Mouse (Mus musculus): ENCODE data around the gene Zfp143. TPM values are rescaled to one million over a fixed set of nuclear protein-coding genes. Genes with fewer than 3 reads are reported as not detected.
A peak's percentile ranks its signal among the peaks of the same experiment; 100 is the strongest.
"Not testable (repeated sequence)": the region's sequence is repeated elsewhere in the genome, so short reads cannot be mapped to it uniquely, and the experiment has no call there.

Zfp143 gene
- polyA plus RNA-seq, 1 experiment from 2014 or later = 10.5 TPM

DNA sequence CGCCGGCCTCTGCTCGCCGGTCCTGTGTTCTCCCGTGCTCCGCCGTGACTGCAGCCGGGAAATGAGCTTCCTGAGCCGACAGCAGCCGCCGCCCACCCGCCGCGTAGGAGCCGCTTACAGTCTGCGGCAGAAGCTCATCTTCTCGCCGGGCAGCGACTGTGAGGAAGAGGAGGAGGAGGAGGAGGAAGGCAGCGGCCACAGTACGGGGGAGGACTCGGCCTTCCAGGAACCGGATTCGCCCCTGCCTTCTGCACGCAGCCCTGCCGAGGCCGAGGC, 61.2 kb downstream of the Zfp143 start:
- H3K4me2 ChIP-seq (ENCODE audit: low read length) = peak overlapping the region; percentile 69
- no peaks in the 10 kb centered on the region for H3K9me3 ChIP-seq (replicated peaks; ENCODE audit: low read length)
- ATAC-seq (replicated peaks; ENCODE audit: low FRiP score, low read depth) = no peak
- H3K4me3 ChIP-seq (replicated peaks; ENCODE audit: low read depth, low read length) = peak overlapping the region; percentile 93
- H3K27me3 ChIP-seq (ENCODE audit: insufficient read depth, low read length) = no peaks in the 10 kb centered on the region
- 0 out of 2 replicates have a peak, but pooled peaks cover 6% of the 10 kb centered on the region for H3K4me1 ChIP-seq (replicated peaks; ENCODE audit: insufficient read depth, low read length)
- no peak for DNase-seq (ENCODE audit: low spot score)
- H3K36me3 ChIP-seq (ENCODE audit: insufficient read depth, low read length) = no peaks in the 10 kb centered on the region
- TF ChIP-seq CTCF (IDR thresholded peaks at IDR 0.05; ENCODE audit: low read depth) = no peak
- peak overlapping the region; percentile 87 for H3K9ac ChIP-seq (ENCODE audit: low read depth, low read length)
- 0% methylated on average over 26 of the region's 27 CpGs for WGBS
- H3K27ac ChIP-seq = peak overlapping the region; percentile 93

DNA sequence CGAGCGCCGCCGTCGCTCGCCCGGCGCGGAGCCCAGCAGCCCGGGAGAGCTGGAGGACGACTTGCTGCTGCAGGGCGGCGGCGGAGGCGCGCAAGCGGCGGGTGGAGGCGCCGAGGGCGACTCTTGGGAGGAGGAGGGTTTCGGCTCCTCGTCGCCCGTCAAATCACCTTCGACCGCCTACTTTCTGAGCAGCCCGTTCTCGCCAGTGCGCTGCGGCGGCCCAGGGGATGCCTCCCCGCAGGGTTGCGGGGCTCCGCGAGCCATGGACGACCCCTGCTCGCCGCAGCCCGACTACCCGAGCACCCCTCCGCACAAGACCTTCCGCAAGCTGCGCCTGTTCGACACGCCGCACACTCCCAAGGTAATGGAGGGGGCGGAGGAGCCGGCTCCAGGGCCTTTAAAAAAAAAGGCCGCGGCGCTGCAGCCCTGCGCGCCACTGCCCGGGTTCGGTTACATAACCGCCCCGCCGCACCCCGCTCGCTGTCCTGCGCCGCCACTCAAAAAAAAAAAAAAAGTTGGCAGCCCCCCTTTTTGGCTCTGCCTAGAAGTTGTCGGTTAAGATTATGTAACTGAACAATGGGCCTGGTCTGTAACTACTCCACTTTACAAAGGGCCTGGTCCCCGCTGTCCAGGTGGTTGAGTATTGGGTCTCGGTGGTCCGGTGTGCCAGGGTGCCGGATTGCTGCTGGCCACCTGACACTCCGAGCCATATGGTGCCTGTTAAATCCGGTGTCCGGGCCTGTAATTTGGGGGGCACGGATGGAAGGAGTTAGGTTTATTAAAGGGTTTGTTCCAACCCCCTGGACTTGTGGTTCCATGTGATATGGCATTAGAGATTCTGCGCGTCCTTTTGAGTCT, 61.8 kb downstream of the Zfp143 start:
- peak; percentile 6; the same call in 1 of the 2 replicates for ATAC-seq (replicated peaks; ENCODE audit: low FRiP score, low read depth)
- TF ChIP-seq CTCF (IDR thresholded peaks at IDR 0.05; ENCODE audit: low read depth) = no peak
- H3K4me2 ChIP-seq (ENCODE audit: low read length) = peak overlapping the region; percentile 69
- peak overlapping the region; percentile 87 for H3K9ac ChIP-seq (ENCODE audit: low read depth, low read length)
- peaks cover 4% of the 10 kb centered on the region; the same call in 1 of the 2 replicates for H3K36me3 ChIP-seq (ENCODE audit: insufficient read depth, low read length)
- H3K4me3 ChIP-seq (replicated peaks; ENCODE audit: low read depth, low read length) = peak overlapping the region; percentile 93
- H3K27me3 ChIP-seq (ENCODE audit: insufficient read depth, low read length) = no peaks in the 10 kb centered on the region
- peak overlapping the region; percentile 93 for H3K27ac ChIP-seq
- no peaks in the 10 kb centered on the region for H3K9me3 ChIP-seq (replicated peaks; ENCODE audit: low read length)
- 0 out of 2 replicates have a peak, but pooled peaks cover 6% of the 10 kb centered on the region for H3K4me1 ChIP-seq (replicated peaks; ENCODE audit: insufficient read depth, low read length)
- peak; percentile 68 for DNase-seq (ENCODE audit: low spot score)
- under 1% methylated on average over 66 of the region's 74 CpGs for whole genome bisulfite sequencing

DNA sequence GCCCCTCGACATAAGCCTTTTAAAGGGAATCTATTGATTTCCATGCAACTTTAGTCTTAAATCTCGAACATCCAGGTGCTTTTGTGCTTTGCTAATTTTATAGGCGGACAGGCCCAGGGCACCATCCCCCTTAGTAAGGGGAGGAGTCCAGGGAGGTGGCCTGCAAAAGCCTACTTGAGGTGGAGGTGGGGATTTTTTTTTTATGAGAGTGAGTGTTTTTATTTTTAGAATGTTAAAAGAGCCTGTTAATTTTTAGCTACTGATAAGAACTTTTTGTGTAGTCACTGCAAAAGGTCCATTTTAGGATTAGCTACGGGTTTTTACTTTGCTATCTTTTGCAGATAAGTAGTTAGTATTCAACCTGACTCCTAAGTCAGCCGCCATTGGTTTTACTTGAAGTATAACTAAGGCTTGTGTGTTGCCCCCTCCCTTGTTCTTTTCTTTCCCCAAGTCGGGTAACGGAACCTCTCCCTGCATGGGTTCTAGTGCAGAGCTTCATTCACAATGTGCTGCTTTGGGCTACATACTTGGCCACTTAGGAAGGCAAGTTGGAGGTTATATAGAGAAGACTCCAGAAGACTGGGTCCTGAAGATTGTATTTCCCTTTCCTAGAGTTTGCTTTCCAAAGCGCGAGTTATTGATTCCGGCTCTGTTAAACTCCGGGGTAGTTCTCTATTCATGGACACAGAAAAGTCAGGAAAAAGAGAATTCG, 63.0 kb downstream of the Zfp143 start:
- H3K4me3 ChIP-seq (replicated peaks; ENCODE audit: low read depth, low read length) = peak overlapping the region; percentile 93
- H3K9me3 ChIP-seq (replicated peaks; ENCODE audit: low read length) = no peaks in the 10 kb centered on the region
- H3K27ac ChIP-seq = 0 out of 2 replicates have a peak overlapping the region, but pooled peaks have one; percentile 93
- H3K9ac ChIP-seq (ENCODE audit: low read depth, low read length) = peak overlapping the region; percentile 87; the same call in 1 of the 2 replicates
- 29% methylated on average over 12 of the region's 12 CpGs for WGBS
- no peak for TF ChIP-seq CTCF (IDR thresholded peaks at IDR 0.05; ENCODE audit: low read depth)
- DNase-seq (ENCODE audit: low spot score) (peak; percentile 39), ATAC-seq (replicated peaks; ENCODE audit: low FRiP score, low read depth) (no peak)
- H3K36me3 ChIP-seq (ENCODE audit: insufficient read depth, low read length) = peaks cover 11% of the 10 kb centered on the region; the same call in 1 of the 2 replicates
- 0 out of 2 replicates have a peak, but pooled peaks cover 6% of the 10 kb centered on the region for H3K4me1 ChIP-seq (replicated peaks; ENCODE audit: insufficient read depth, low read length)
- no peaks in the 10 kb centered on the region for H3K27me3 ChIP-seq (ENCODE audit: insufficient read depth, low read length)
- peak overlapping the region; percentile 69 for H3K4me2 ChIP-seq (ENCODE audit: low read length)

DNA sequence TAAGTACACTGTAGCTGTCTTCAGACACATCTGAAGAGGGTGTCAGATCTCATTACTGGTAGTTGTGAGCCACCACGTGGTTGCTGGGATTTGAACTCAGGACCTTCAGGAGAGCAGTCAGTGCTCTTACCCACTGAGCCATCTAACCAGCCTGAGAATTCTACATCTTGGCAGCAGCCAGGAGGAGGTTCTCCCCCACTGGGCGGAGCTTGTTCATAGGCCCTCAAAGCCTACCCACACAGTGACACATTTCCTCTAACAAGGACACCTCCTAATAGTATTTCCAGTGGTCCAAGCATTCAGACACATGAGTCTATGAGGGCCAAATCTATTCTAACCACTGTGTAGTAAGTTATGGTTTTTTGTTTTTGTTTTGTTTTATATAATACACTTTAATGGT, 67.5 kb downstream of the Zfp143 start:
- no peak overlapping the region for H3K4me3 ChIP-seq (replicated peaks; ENCODE audit: low read depth, low read length)
- H3K36me3 ChIP-seq (ENCODE audit: insufficient read depth, low read length) = peaks cover 15% of the 10 kb centered on the region
- 89% methylated on average over 2 of the region's 2 CpGs for WGBS
- no peak for ATAC-seq (replicated peaks; ENCODE audit: low FRiP score, low read depth)
- no peaks in the 10 kb centered on the region for H3K9me3 ChIP-seq (replicated peaks; ENCODE audit: low read length)
- DNase-seq (ENCODE audit: low spot score) = no peak
- no peak overlapping the region for H3K4me2 ChIP-seq (ENCODE audit: low read length)
- H3K27ac ChIP-seq = no peak overlapping the region
- no peaks in the 10 kb centered on the region for H3K27me3 ChIP-seq (ENCODE audit: insufficient read depth, low read length)
- TF ChIP-seq CTCF (IDR thresholded peaks at IDR 0.05; ENCODE audit: low read depth) = no peak
- H3K4me1 ChIP-seq (replicated peaks; ENCODE audit: insufficient read depth, low read length) = 0 out of 2 replicates have a peak, but pooled peaks cover 6% of the 10 kb centered on the region
- no peak overlapping the region for H3K9ac ChIP-seq (ENCODE audit: low read depth, low read length)

DNA sequence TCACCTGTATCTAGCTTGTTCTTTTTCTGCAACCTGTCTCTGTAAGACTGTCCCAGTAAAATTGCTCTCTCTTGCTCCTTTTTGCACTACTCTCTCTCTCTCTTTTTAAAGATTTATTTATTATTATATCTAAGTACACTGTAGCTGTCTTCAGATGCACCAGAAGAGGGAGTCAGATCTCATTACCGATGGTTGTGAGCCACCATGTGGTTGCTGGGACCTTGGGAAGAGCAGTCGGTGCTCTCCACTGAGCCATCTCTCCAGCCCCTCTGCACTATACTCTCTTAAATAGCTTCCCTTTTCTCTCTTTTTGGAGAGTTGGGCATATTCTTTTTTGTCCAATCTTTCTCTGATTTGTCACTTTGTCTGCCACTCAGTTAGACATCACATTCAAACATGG, 71.3 kb downstream of the Zfp143 start:
- peaks cover 41% of the 10 kb centered on the region for H3K36me3 ChIP-seq (ENCODE audit: insufficient read depth, low read length)
- not testable (repeated sequence) for DNase-seq (ENCODE audit: low spot score); H3K27me3 ChIP-seq (ENCODE audit: insufficient read depth, low read length); H3K4me3 ChIP-seq (replicated peaks; ENCODE audit: low read depth, low read length); H3K4me1 ChIP-seq (replicated peaks; ENCODE audit: insufficient read depth, low read length); H3K27ac ChIP-seq; H3K9ac ChIP-seq (ENCODE audit: low read depth, low read length); H3K9me3 ChIP-seq (replicated peaks; ENCODE audit: low read length); H3K4me2 ChIP-seq (ENCODE audit: low read length); ATAC-seq (replicated peaks; ENCODE audit: low FRiP score, low read depth)
- 80% methylated on average over 2 of the region's 2 CpGs for WGBS

DNA sequence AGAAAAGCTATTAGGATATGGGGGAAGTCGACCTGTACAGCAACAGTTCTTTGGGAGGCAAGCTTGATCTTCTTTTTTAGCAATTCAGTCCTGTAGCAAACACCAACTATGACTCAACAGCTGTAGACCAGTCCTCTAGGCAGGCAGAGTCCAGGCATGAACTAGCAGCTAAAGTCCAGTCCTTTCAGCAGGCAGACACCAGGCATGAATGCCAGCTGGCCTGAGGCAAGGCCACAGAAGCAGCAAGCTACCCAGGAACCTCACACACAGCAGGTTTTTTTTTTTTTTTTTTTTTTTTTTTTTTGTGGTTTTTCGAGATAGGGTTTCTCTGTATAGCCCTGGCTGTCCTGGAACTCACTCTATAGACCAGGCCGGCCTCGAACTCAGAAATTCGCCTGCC, 73.0 kb downstream of the Zfp143 start:
- no peak for ATAC-seq (replicated peaks; ENCODE audit: low FRiP score, low read depth)

More for the DNA sequence above, 73.0 kb downstream of the Zfp143 start:
- H3K4me1 ChIP-seq (replicated peaks; ENCODE audit: insufficient read depth, low read length) = no peaks in the 10 kb centered on the region
- WGBS = 91% methylated on average over 5 of the region's 5 CpGs
- TF ChIP-seq CTCF (IDR thresholded peaks at IDR 0.05; ENCODE audit: low read depth) = no peak
- H3K27me3 ChIP-seq (ENCODE audit: insufficient read depth, low read length) = no peaks in the 10 kb centered on the region
- no peak overlapping the region for H3K4me3 ChIP-seq (replicated peaks; ENCODE audit: low read depth, low read length)
- no peaks in the 10 kb centered on the region for H3K9me3 ChIP-seq (replicated peaks; ENCODE audit: low read length)
- no peak overlapping the region for H3K4me2 ChIP-seq (ENCODE audit: low read length)
- no peak for DNase-seq (ENCODE audit: low spot score)
- no peak overlapping the region for H3K9ac ChIP-seq (ENCODE audit: low read depth, low read length)
- H3K36me3 ChIP-seq (ENCODE audit: insufficient read depth, low read length) = peaks cover 34% of the 10 kb centered on the region
- no peak overlapping the region for H3K27ac ChIP-seq
